ENCODE assay signal across 22 mouse cellular contexts in the genomic region with DNA sequence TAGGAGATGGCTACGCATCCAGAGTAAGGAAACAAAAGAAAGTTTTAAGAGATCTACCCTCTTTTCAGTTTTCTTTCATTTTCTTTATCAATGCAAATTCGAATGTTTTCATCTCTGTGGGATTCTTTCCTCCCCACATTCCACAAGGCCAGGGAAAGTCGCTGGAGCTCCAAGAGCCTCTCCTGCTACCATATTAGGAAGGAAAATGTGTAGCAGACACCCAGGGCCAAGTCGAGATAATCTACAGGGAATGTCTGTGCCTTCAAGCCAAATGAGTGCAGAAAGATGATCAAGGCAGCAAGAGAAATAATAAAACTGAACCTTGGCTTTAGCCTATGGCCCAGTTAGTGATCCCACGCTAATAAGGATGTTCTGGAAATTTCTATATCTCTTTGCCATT.
DNase-seq lines count a peak whose midpoint lies in the region; ATAC-seq lines count a peak whose summit lies in the region.
"Had no signal": no experiment of that assay in that cellular context is flagged by ENCODE, and none has a peak within 500 bp of the region (broad histone marks: within the 10 kb centered on the region; RNA-seq: fewer than 3 reads in every experiment).

No protein-coding gene starts in this region.

- no peaks in the 10 kb centered on the region for H3K36me3 ChIP-seq in heart, embryonic 12.5 days
- no peaks in the 10 kb centered on the region for H3K36me3 ChIP-seq in kidney, embryonic 16.5 days (ENCODE audit: insufficient read depth, low read length)
- H3K36me3 ChIP-seq: embryonic facial prominence, embryonic 10.5 days; lung, embryonic 15.5 days; midbrain, embryonic 13.5 days; neural tube, embryonic 15.5 days had no signal

- no peak for DNase-seq in heart, adult 11 months
- DNase-seq in kidney, adult 8-10 months = no peak
- DNase-seq in Muller cell, postnatal 12 days (ENCODE audit: inconsistent ontology term) = peak; percentile 79
- DNase-seq in heart, postnatal 4 days = peak; percentile 16
- DNase-seq in layer of hippocampus, postnatal 10 days (ENCODE audit: low spot score in 2 of 2) = no peak
- DNase-seq in cerebellum, postnatal 36 days = no peak
- DNase-seq: adrenal gland, adult 2 months; cerebellum, adult 9-11 months; kidney, postnatal 36 days; liver; retina, postnatal 1 day; thymus, postnatal 14 days had no signal

- H3K27me3 ChIP-seq in heart, embryonic 12.5 days (replicated peaks) = no peaks in the 10 kb centered on the region
- H3K27me3 ChIP-seq in kidney, embryonic 16.5 days (ENCODE audit: insufficient read depth, low read length) = no peaks in the 10 kb centered on the region
- H3K27me3 ChIP-seq: lung, embryonic 15.5 days; midbrain, embryonic 13.5 days; neural tube, embryonic 15.5 days had no signal

- WGBS in heart, embryonic 12.5 days = 20% methylated on average over 5 of the region's 5 CpGs
- 53% methylated on average over 5 of the region's 5 CpGs for WGBS in kidney, embryonic 16.5 days

- no peak overlapping the region for H3K4me3 ChIP-seq in heart, embryonic 12.5 days
- no peak overlapping the region for H3K4me3 ChIP-seq in kidney, embryonic 16.5 days (ENCODE audit: low read length)
- H3K4me3 ChIP-seq: embryonic facial prominence, embryonic 10.5 days; erythroblast, embryonic 14.5 days; lung, embryonic 15.5 days; midbrain, embryonic 13.5 days; neural tube, embryonic 15.5 days had no signal

- ATAC-seq in heart, embryonic 12.5 days (ENCODE audit: insufficient number of reproducible peaks, low FRiP score) = no peak
- no peak for ATAC-seq in kidney, embryonic 16.5 days (ENCODE audit: low FRiP score, low TSS enrichment)
- ATAC-seq: forebrain, embryonic 14.5 days; intestine, postnatal 0 days; midbrain, embryonic 13.5 days had no signal

- no peak overlapping the region for H3K9ac ChIP-seq in heart, embryonic 12.5 days
- no peak overlapping the region for H3K9ac ChIP-seq in kidney, embryonic 16.5 days (replicated peaks; ENCODE audit: low read length)
- H3K9ac ChIP-seq: hindbrain, embryonic 14.5 days; lung, embryonic 15.5 days; midbrain, embryonic 13.5 days; neural tube, embryonic 15.5 days had no signal

- H3K4me2 ChIP-seq in heart, embryonic 12.5 days = no peak overlapping the region
- no peak overlapping the region for H3K4me2 ChIP-seq in kidney, embryonic 16.5 days (replicated peaks; ENCODE audit: low read depth, low read length)
- H3K4me2 ChIP-seq: hindbrain, embryonic 14.5 days; lung, embryonic 15.5 days; midbrain, embryonic 13.5 days; neural tube, embryonic 15.5 days had no signal

- H3K27ac ChIP-seq in heart, embryonic 12.5 days (ENCODE audit: poor library complexity, severe bottlenecking) = peak overlapping the region; percentile 69
- H3K27ac ChIP-seq in kidney, embryonic 16.5 days (ENCODE audit: low read length) = peak overlapping the region; percentile 5; the same call in 1 of the 2 replicates
- H3K27ac ChIP-seq: embryonic facial prominence, embryonic 10.5 days; hindbrain, embryonic 14.5 days; lung, embryonic 15.5 days; midbrain, embryonic 13.5 days; neural tube, embryonic 15.5 days had no signal

- peaks cover 21% of the 10 kb centered on the region for H3K4me1 ChIP-seq in heart, embryonic 12.5 days (replicated peaks)
- peaks cover 10% of the 10 kb centered on the region for H3K4me1 ChIP-seq in kidney, embryonic 16.5 days (ENCODE audit: insufficient read depth, low read length)
- H3K4me1 ChIP-seq: neural tube, embryonic 15.5 days had no signal

- H3K9me3 ChIP-seq in heart, embryonic 12.5 days (replicated peaks) = no peaks in the 10 kb centered on the region
- no peaks in the 10 kb centered on the region for H3K9me3 ChIP-seq in kidney, embryonic 16.5 days (ENCODE audit: low read length)
- H3K9me3 ChIP-seq: embryonic facial prominence, embryonic 10.5 days; lung, embryonic 15.5 days; midbrain, embryonic 13.5 days; neural tube, embryonic 15.5 days had no signal

Comparison
In these comparisons a context has a peak if more than half of its experiments do, and no peak if none do; other contexts are left out.
1. DNase-seq: peak in Muller cell, postnatal 12 days (single experiment) and heart, postnatal 4 days (single experiment); none in heart, adult 11 months (single experiment), kidney, adult 8-10 months (0 of 2), layer of hippocampus, postnatal 10 days (0 of 2) and cerebellum, postnatal 36 days (0 of 2).